Mouse (Mus musculus) midbrain, embryonic 11.5 days (tissue): Measurements from ENCODE around the gene Mutyh. TPM values are rescaled to one million over a fixed set of nuclear protein-coding genes. Genes with fewer than 3 reads are reported as not detected.

Experiments used
- ATAC-seq: fragments of 200-750 bp; cut with Nextera tagmentation; 2 replicates; pipeline ENCODE4 v1.8.0; 2017; ENCODE audit warnings: moderate TSS enrichment, moderate library complexity; ENCODE audit not compliant: low FRiP score
- DNase-seq: peaks from one replicate; pipeline ENCODE4 v3.0.0; 2015; ENCODE audit warnings: low spot score; ENCODE audit errors: missing footprints
- H3K27ac ChIP-seq: fragments of 300-500 bp; sonication (generic); 2 replicates; pipeline ENCODE4 v1.5.1; 2014; ENCODE audit warnings: low read depth, low read length
- H3K27me3 ChIP-seq: fragments of 300-500 bp; sonication (generic); 2 replicates; pipeline ENCODE4 v1.6.1; 2014; ENCODE audit warnings: mild to moderate bottlenecking, low read length, moderate library complexity, mixed read lengths; ENCODE audit not compliant: control insufficient read depth, insufficient read depth
- H3K36me3 ChIP-seq: fragments of 300-500 bp; sonication (generic); 2 replicates; pipeline ENCODE4 v1.6.1; 2014; ENCODE audit warnings: mild to moderate bottlenecking, low read length, moderate library complexity, mixed read lengths; ENCODE audit not compliant: control insufficient read depth, insufficient read depth
- H3K4me1 ChIP-seq: fragments of 300-500 bp; sonication (generic); 2 replicates; pipeline ENCODE4 v1.6.1; 2014; ENCODE audit warnings: low read length; ENCODE audit not compliant: control insufficient read depth, insufficient read depth
- H3K4me2 ChIP-seq: fragments of 300-500 bp; sonication (generic); 2 replicates; pipeline ENCODE4 v1.6.1; 2014; ENCODE audit warnings: mild to moderate bottlenecking, moderate library complexity
- H3K4me3 ChIP-seq: fragments of 300-500 bp; sonication (generic); 2 replicates; pipeline ENCODE4 v1.5.1; 2014; ENCODE audit warnings: low read depth, low read length
- H3K9ac ChIP-seq: fragments of 300-500 bp; sonication (generic); 2 replicates; pipeline ENCODE4 v1.6.1; 2014; ENCODE audit warnings: low read length
- H3K9me3 ChIP-seq: fragments of 300-500 bp; sonication (generic); 2 replicates; pipeline ENCODE4 v1.6.1; 2016; ENCODE audit warnings: low read length; ENCODE audit not compliant: control insufficient read depth
- WGBS: fragments of 180-500 bp; shearing (Covaris S2); extraction: QIAGEN DNeasy Blood & Tissue Kit; methylation state at CpG from one replicate; pipeline ENCODE4 v1.1.7; 2014; 5-methylcytosine and 5-hydroxymethylcytosine counted together
- polyA plus RNA-seq: library from polyadenylated mRNA; unstranded; fragments of >200 nt; fragmentation: Nextera tagmentation; extraction: Ambion mirVana; gene quantifications from 2 replicates; pipeline ENCODE4 v1.2.1, GENCODE M21; 2014

Gene Mutyh
- polyA plus RNA-seq, 1 experiment from 2014 or later, result 18.2 TPM

GRCm38 (mm10) chr4:116815276-116815675 lies 7.8 kb downstream of the Mutyh start:
- Histone ChIP-seq H3K4me3 (no peak overlapping the region), H3K4me2 (no peak overlapping the region), H3K9me3 (no peaks in the 10 kb centered on the region), H3K36me3 (0 out of 2 replicates have a peak, but pooled peaks cover 3% of the 10 kb centered on the region), H3K9ac (no peak overlapping the region), H3K27ac (no peak overlapping the region), H3K27me3 (peaks cover 6% of the 10 kb centered on the region), H3K4me1 (no peaks in the 10 kb centered on the region; the same call in 1 of the 2 replicates)
- ATAC-seq, result no peak
- no peak for DNase-seq
- WGBS, result 87% methylated on average over 5 of the region's 5 CpGs

DNA sequence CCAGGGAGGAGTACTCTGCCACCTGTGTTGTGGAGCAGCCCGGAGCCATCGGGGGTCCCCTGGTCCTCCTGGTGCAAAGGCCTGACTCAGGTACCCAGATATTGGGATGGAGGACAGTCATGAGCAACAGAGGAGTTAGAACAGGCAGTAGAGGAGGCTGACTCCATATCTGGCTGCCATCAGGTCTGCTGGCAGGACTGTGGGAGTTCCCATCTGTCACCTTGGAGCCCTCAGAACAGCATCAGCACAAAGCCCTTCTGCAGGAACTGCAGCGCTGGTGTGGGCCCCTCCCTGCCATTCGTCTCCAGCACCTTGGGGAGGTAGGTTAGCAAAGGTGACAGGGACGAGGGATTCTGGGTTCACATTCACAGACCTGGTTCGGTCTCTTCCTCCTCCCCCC lies 10.0 kb downstream of the Mutyh start:
- H3K4me3 ChIP-seq, result no peak overlapping the region
- H3K27ac ChIP-seq, result no peak overlapping the region
- DNase-seq (no peak), ATAC-seq (no peak)
- H3K4me2 ChIP-seq, result no peak overlapping the region
- H3K9ac ChIP-seq, result no peak overlapping the region
- 93% methylated on average over 6 of the region's 6 CpGs for WGBS
- 0 out of 2 replicates have a peak, but pooled peaks cover 3% of the 10 kb centered on the region for H3K36me3 ChIP-seq
- no peaks in the 10 kb centered on the region for H3K9me3 ChIP-seq
- peaks cover 14% of the 10 kb centered on the region for H3K27me3 ChIP-seq
- peaks cover 8% of the 10 kb centered on the region for H3K4me1 ChIP-seq

DNA sequence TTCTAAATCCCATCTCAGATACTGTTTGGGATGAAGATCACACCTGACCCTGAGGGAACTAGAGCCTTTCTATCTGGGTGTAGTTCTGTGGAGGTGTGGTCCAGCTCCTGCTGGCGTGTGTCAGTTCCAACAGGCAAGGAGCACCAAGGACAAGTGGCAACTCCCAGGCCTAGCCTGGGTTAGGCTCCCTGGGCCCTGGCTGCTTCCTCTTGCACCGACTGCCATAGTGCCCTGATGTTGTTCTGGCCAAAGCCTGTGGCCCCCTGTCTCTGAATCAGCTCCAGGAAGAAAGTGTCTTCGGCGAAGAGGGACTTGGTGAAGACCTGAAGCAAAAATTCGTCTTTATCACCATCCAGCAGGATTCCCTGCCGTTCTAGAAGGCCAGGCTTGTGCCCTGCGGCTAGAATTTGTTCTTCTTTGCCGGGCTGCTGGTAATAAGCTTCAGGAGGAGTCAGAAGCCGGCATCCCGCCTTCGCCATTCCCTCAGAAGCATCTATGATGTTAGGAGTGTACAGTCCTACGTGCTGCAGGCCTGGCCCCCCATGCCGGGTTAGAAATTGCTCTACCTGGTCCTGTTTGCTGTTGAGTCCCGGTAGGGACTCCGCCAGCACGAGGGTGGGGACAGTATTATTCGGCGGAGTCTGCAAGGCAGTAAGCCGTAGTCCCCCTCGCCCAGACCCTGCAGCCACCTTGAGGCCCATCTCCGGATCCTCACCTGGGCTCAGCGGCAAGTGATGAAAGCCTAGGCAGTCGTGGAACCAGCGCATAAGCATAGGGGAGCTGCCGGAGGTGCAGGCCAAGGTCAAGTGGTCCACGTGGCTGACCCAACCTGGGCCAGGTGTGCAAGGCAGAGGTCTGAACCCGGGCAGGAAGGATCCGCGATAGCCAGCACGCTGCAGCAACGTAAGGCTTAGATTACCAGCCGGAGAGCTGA lies 12.7 kb downstream of the Mutyh start:
- Histone ChIP-seq H3K36me3 (0 out of 2 replicates have a peak, but pooled peaks cover 3% of the 10 kb centered on the region), H3K9me3 (no peaks in the 10 kb centered on the region), H3K27me3 (peaks cover 14% of the 10 kb centered on the region), H3K4me1 (peaks cover 11% of the 10 kb centered on the region), H3K27ac (no peak overlapping the region), H3K9ac (peak overlapping the region; percentile 63), H3K4me2 (peak overlapping the region; percentile 96), H3K4me3 (peak overlapping the region; percentile 42)
- no peak for ATAC-seq
- peak; percentile 88 for DNase-seq
- WGBS, result 22% methylated on average over 32 of the region's 32 CpGs

DNA sequence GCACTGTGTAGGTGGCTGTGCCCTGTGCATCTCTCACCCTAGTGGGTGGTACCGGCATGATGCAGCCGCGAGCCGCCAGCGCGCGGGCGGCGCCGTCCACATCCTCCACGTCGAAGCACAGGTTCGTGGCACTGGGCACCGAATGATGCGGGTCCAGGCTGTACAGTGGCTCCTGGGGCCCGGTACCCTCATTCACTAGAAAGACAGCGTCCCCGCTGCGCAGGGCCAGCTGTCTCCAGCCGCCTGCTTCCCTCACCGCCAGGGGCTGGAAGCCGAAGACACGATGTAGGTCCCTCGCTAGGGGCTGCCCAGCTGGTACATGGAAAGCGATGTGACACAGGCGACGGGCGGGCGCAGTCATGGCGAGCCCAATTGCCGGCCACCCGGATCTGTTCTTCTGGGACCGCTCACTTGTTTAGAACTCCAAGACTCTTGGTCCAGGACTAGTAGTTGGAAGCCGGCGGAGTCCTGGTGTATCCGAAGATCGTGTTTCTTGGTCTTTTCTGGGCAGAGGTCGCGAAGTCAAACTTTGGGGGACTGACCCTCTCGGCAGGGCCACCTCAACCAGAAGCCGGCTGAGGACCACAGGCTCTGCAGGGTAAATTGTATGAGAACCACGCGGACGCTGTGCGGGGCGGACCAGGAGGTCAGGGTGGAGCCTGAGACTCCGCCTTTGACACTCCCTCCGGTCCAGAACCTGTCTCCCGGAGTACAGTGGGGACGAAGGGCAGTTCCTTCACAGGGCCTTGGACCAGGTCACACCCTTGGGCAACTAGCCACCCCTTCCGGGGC lies 13.6 kb downstream of the Mutyh start:
- Histone ChIP-seq H3K9ac (peak overlapping the region; percentile 63), H3K36me3 (0 out of 2 replicates have a peak, but pooled peaks cover 3% of the 10 kb centered on the region), H3K4me3 (peak overlapping the region; percentile 42), H3K27me3 (peaks cover 14% of the 10 kb centered on the region), H3K4me2 (peak overlapping the region; percentile 96), H3K9me3 (no peaks in the 10 kb centered on the region), H3K4me1 (peaks cover 11% of the 10 kb centered on the region), H3K27ac (no peak overlapping the region)
- peak; percentile 78 for ATAC-seq
- peak; percentile 96 for DNase-seq
- under 1% methylated on average over 51 of the region's 51 CpGs for WGBS

- peak within 1 kb of the TSS; percentile 96 for H3K4me2 ChIP-seq
- H3K9me3 ChIP-seq, result no peaks in the 10 kb centered on the region
- 0 out of 2 replicates have a peak, but pooled peaks cover 3% of the 10 kb centered on the region for H3K36me3 ChIP-seq
- no peak; the same call in 1 of the 2 replicates for ATAC-seq
- peak within 1 kb of the TSS; percentile 42 for H3K4me3 ChIP-seq
- peak within 1 kb of the TSS; percentile 63 for H3K9ac ChIP-seq
- peaks cover 14% of the 10 kb centered on the region for H3K27me3 ChIP-seq
- no peak within 1 kb of the TSS for H3K27ac ChIP-seq
- no peak for DNase-seq
- H3K4me1 ChIP-seq, result peaks cover 11% of the 10 kb centered on the region
- WGBS, result 12% methylated on average over 9 of the region's 9 CpGs
Observed at GRCm38 (mm10) chr4:116821694-116822016, 14.1 kb downstream of the Mutyh start, which contains the start of gene Hpdl. Gene Hpdl, minus strand, starts transcription at chr4:116821707.

GRCm38 (mm10) chr4:116824541-116825004 lies 17.1 kb downstream of the Mutyh start:
- ATAC-seq, result peak; percentile 43
- Histone ChIP-seq H3K27ac (no peak overlapping the region; the same call in 1 of the 2 replicates), H3K4me2 (peak overlapping the region; percentile 78), H3K4me1 (peaks cover 15% of the 10 kb centered on the region), H3K9me3 (no peaks in the 10 kb centered on the region), H3K36me3 (no peaks in the 10 kb centered on the region), H3K4me3 (peak overlapping the region; percentile 50), H3K9ac (peak overlapping the region; percentile 82), H3K27me3 (peaks cover 14% of the 10 kb centered on the region)
- WGBS, result under 1% methylated on average over 29 of the region's 29 CpGs
- peak; percentile 96 for DNase-seq

GRCm38 (mm10) chr4:116827819-116828218 lies 20.3 kb downstream of the Mutyh start:
- Histone ChIP-seq H3K27me3 (no peaks in the 10 kb centered on the region), H3K4me1 (peaks cover 18% of the 10 kb centered on the region), H3K9me3 (no peaks in the 10 kb centered on the region), H3K4me3 (no peak overlapping the region), H3K9ac (no peak overlapping the region), H3K4me2 (no peak overlapping the region), H3K36me3 (no peaks in the 10 kb centered on the region), H3K27ac (no peak overlapping the region)
- WGBS, result 2% methylated on average over 4 of the region's 4 CpGs
- ATAC-seq (peak; percentile 52), DNase-seq (peak; percentile 95)

DNA sequence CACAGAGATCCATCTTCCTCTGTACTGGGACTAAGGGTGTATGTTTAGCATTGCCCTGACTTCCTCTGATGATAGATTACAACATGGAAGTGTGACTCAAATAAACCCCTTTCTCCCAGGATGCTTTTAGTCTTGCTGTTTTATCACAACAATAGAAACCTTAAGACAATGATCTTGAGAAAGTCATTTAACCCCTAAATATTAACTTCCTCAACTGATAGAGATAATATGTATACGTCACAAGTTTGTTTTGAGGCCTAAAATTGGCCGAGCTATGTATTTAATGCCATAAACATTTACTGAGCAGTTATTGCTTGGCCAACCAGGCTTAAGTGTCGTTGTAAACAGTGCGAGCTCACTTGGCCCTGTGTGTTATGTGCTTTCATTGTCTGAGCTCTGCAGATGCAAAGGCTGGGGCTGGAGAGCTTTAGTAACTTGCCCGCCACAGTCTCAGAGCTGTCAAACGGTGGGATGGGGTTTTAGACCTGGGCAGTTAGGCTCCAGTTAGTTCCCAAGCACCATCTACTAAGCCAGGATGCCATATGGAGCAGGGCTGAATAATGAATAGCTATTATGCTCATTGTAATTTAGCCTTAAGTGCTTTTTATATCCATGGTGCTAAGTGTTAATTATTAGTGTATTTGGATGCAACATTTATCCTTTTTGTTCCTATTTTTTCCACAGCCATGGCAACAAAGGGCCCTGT lies 22.0 kb downstream of the Mutyh start:
- H3K27ac ChIP-seq, result peak overlapping the region; percentile 65
- peak overlapping the region; percentile 53 for H3K9ac ChIP-seq
- H3K4me3 ChIP-seq, result no peak overlapping the region
- H3K27me3 ChIP-seq, result no peaks in the 10 kb centered on the region
- WGBS, result 31% methylated on average over 6 of the region's 6 CpGs
- no peaks in the 10 kb centered on the region for H3K9me3 ChIP-seq
- H3K36me3 ChIP-seq, result no peaks in the 10 kb centered on the region
- H3K4me1 ChIP-seq, result peaks cover 15% of the 10 kb centered on the region
- DNase-seq (no peak), ATAC-seq (peak; percentile 19; the same call in 1 of the 2 replicates)
- H3K4me2 ChIP-seq, result peak overlapping the region; percentile 13; the same call in 1 of the 2 replicates
